Mouse (Mus musculus) hindbrain, postnatal 0 days (tissue): ENCODE data around the gene Gpc5. TPM values are rescaled to one million over a fixed set of nuclear protein-coding genes. Genes with fewer than 3 reads are reported as not detected.
A peak's percentile ranks its signal among the peaks of the same experiment; 100 is the strongest.

Experiments used
- ATAC-seq: fragments of 200-750 bp; cut with Nextera tagmentation; 2 replicates; pipeline ENCODE4 v1.8.0; 2017; ENCODE audit warnings: mild to moderate bottlenecking, moderate TSS enrichment, moderate library complexity
- DNase-seq: peaks from one replicate; pipeline ENCODE4 v3.0.0-alpha.2; 2015; ENCODE audit warnings: low spot score
- H3K27ac ChIP-seq: fragments of 300-500 bp; sonication (generic); 2 replicates; pipeline ENCODE4 v1.5.1; 2014; ENCODE audit warnings: mild to moderate bottlenecking
- H3K27me3 ChIP-seq: fragments of 300-500 bp; sonication (generic); 2 replicates; pipeline ENCODE4 v1.6.1; 2014; ENCODE audit warnings: low read length, mixed read lengths; ENCODE audit not compliant: insufficient read depth
- H3K36me3 ChIP-seq: fragments of 300-500 bp; sonication (generic); 2 replicates; pipeline ENCODE4 v1.6.1; 2014; ENCODE audit warnings: low read length, mixed read lengths; ENCODE audit not compliant: insufficient read depth
- H3K4me1 ChIP-seq: fragments of 300-500 bp; sonication (generic); 2 replicates; pipeline ENCODE4 v1.6.1; 2014; ENCODE audit warnings: antibody characterized with exemption, low read length, mixed read lengths; ENCODE audit not compliant: insufficient read depth
- H3K4me2 ChIP-seq: fragments of 300-500 bp; sonication (generic); 2 replicates; pipeline ENCODE4 v1.6.1; 2014; ENCODE audit warnings: low read depth, mild to moderate bottlenecking, low read length, moderate library complexity, mixed read lengths
- H3K4me3 ChIP-seq: fragments of 300-500 bp; sonication (generic); 2 replicates; pipeline ENCODE4 v1.5.1; 2014; ENCODE audit warnings: low read length
- H3K9ac ChIP-seq: fragments of 300-500 bp; sonication (generic); replicated peaks from 2 replicates; pipeline ENCODE4 v1.6.1; 2014; ENCODE audit warnings: mild to moderate bottlenecking, low read length, moderate library complexity, mixed read lengths
- H3K9me3 ChIP-seq: fragments of 300-500 bp; sonication (generic); 2 replicates; pipeline ENCODE4 v1.6.1; 2016; ENCODE audit warnings: low read length, mixed read lengths
- CTCF ChIP-seq: IDR thresholded peaks from 2 replicates; pipeline ENCODE4 v1.5.1; 2016; ENCODE audit warnings: antibody characterized with exemption, control low read depth, low read depth
- WGBS: fragments of 180-500 bp; shearing (Covaris S2); extraction: QIAGEN DNeasy Blood & Tissue Kit; methylation state at CpG from one replicate; pipeline ENCODE4 v1.1.7; 2014; 5-methylcytosine and 5-hydroxymethylcytosine counted together
- polyA plus RNA-seq: library from polyadenylated mRNA; unstranded; fragments of >200 nt; fragmentation: Nextera tagmentation; extraction: Ambion mirVana; gene quantifications from 2 replicates; pipeline ENCODE4 v1.2.1, GENCODE M21; 2015
- total RNA-seq: library from RNA; depleted of rRNA; stranded (reverse); fragments of >200 nt; gene quantifications from 2 replicates; pipeline ENCODE4 v1.2.3, GENCODE M21; 2014

Gene Gpc5
- total and polyA plus RNA-seq, 2 experiments from 2014 or later, result 17.4 to 25.6 TPM

GRCm38 (mm10) chr14:115804751-115805150 lies 712.7 kb downstream of the Gpc5 start:
- Histone ChIP-seq H3K4me2 (no peak overlapping the region), H3K36me3 (no peaks in the 10 kb centered on the region), H3K27me3 (no peaks in the 10 kb centered on the region), H3K4me3 (no peak overlapping the region), H3K27ac (no peak overlapping the region), H3K9me3 (no peaks in the 10 kb centered on the region), H3K9ac (no peak overlapping the region), H3K4me1 (no peaks in the 10 kb centered on the region)
- TF ChIP-seq CTCF, result no peak
- ATAC-seq, result peak; percentile 63; the same call in 1 of the 2 replicates
- DNase-seq, result peak; percentile 55
- WGBS, result 18% methylated on average over 2 of the region's 2 CpGs

- ATAC-seq, result no peak
- no peaks in the 10 kb centered on the region for H3K4me1 ChIP-seq
- DNase-seq, result peak; percentile 68
- TF ChIP-seq CTCF, result peak; percentile 66
- no peak overlapping the region for H3K27ac ChIP-seq
- no peaks in the 10 kb centered on the region for H3K27me3 ChIP-seq
- no peaks in the 10 kb centered on the region for H3K9me3 ChIP-seq
- H3K36me3 ChIP-seq, result no peaks in the 10 kb centered on the region
- H3K4me3 ChIP-seq, result no peak overlapping the region
- H3K4me2 ChIP-seq, result no peak overlapping the region
- H3K9ac ChIP-seq, result no peak overlapping the region
- 22% methylated on average over 1 of the region's 1 CpGs for WGBS
These were observed 727.0 kb downstream of the Gpc5 start for GRCm38 (mm10) chr14:115819021-115819420.

- 0 out of 2 replicates have a peak, but pooled peaks have one; percentile 56 for ATAC-seq
- no peak for TF ChIP-seq CTCF
These were observed 729.6 kb downstream of the Gpc5 start for GRCm38 (mm10) chr14:115821657-115822056.

GRCm38 (mm10) chr14:115830485-115830884 lies 738.5 kb downstream of the Gpc5 start:
- Histone ChIP-seq H3K27me3 (no peaks in the 10 kb centered on the region), H3K36me3 (no peaks in the 10 kb centered on the region), H3K27ac (no peak overlapping the region), H3K4me2 (no peak overlapping the region), H3K9me3 (no peaks in the 10 kb centered on the region), H3K4me3 (no peak overlapping the region), H3K9ac (no peak overlapping the region), H3K4me1 (no peaks in the 10 kb centered on the region)
- 77% methylated on average over 5 of the region's 5 CpGs for WGBS
- DNase-seq, result no peak
- ATAC-seq, result 0 out of 2 replicates have a peak, but pooled peaks have one; percentile 18
- TF ChIP-seq CTCF, result no peak

More at GRCm38 (mm10) chr14:115821657-115822056, 729.6 kb downstream of the Gpc5 start:
- peak; percentile 39 for DNase-seq
- no peak overlapping the region for H3K27ac ChIP-seq
- no peaks in the 10 kb centered on the region for H3K36me3 ChIP-seq
- no peak overlapping the region for H3K9ac ChIP-seq
- no peak overlapping the region for H3K4me2 ChIP-seq
- no peaks in the 10 kb centered on the region for H3K9me3 ChIP-seq
- no peaks in the 10 kb centered on the region for H3K4me1 ChIP-seq
- 50% methylated on average over 7 of the region's 7 CpGs for WGBS
- H3K4me3 ChIP-seq, result no peak overlapping the region
- no peaks in the 10 kb centered on the region for H3K27me3 ChIP-seq

GRCm38 (mm10) chr14:115831219-115831755 lies 739.3 kb downstream of the Gpc5 start:
- under 1% methylated on average over 7 of the region's 7 CpGs for WGBS
- Histone ChIP-seq H3K9me3 (no peaks in the 10 kb centered on the region), H3K27me3 (no peaks in the 10 kb centered on the region), H3K27ac (no peak overlapping the region), H3K36me3 (no peaks in the 10 kb centered on the region), H3K9ac (no peak overlapping the region), H3K4me2 (no peak overlapping the region), H3K4me3 (no peak overlapping the region), H3K4me1 (no peaks in the 10 kb centered on the region)
- ATAC-seq, result peak; percentile 69; the same call in 1 of the 2 replicates
- peak; percentile 96 for TF ChIP-seq CTCF
- DNase-seq, result peak; percentile 89

GRCm38 (mm10) chr14:115831854-115832625 lies 740.0 kb downstream of the Gpc5 start:
- ATAC-seq, result peak; percentile 40; the same call in 1 of the 2 replicates
- Histone ChIP-seq H3K27ac (no peak overlapping the region), H3K4me3 (no peak overlapping the region), H3K9me3 (no peaks in the 10 kb centered on the region), H3K4me2 (no peak overlapping the region), H3K4me1 (no peaks in the 10 kb centered on the region), H3K36me3 (no peaks in the 10 kb centered on the region), H3K9ac (no peak overlapping the region), H3K27me3 (no peaks in the 10 kb centered on the region)
- TF ChIP-seq CTCF, result no peak
- DNase-seq, result no peak
- 74% methylated on average over 10 of the region's 10 CpGs for WGBS

GRCm38 (mm10) chr14:115843783-115844182 lies 751.8 kb downstream of the Gpc5 start:
- Histone ChIP-seq H3K36me3 (no peaks in the 10 kb centered on the region), H3K4me2 (no peak overlapping the region), H3K27me3 (no peaks in the 10 kb centered on the region), H3K9me3 (no peaks in the 10 kb centered on the region), H3K9ac (no peak overlapping the region), H3K4me3 (no peak overlapping the region), H3K4me1 (no peaks in the 10 kb centered on the region), H3K27ac (no peak overlapping the region)
- TF ChIP-seq CTCF, result no peak
- DNase-seq, result no peak
- WGBS, result 84% methylated on average over 2 of the region's 2 CpGs
- no peak for ATAC-seq
